Mouse (Mus musculus): ENCODE results near the gene C1qtnf6.
A peak's percentile ranks its signal among the peaks of the same experiment; 100 is the strongest.

Gene C1qtnf6

DNA sequence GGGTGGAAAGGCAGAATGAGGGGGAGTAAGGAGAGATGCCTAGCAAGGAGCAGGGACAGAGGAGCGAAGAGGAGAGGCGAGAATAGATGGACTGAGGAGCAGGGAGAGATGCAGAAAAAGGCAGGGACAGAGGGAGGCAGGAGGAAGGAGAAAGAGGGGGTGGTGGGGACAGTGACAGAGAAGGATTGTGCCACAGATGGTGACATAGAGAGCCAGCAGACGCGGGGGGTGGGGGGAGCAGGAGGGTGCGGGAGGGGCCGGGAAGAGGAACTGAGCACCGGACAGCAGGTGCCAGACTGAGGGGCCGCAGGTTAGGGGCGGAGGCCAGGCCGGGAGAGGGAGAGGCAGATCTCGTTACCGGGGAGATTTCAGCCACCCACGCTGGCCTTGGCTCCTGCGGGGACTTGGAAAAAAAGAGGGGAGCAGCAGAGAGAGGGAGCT is 13.4 kb upstream of the C1qtnf6 start, which contains the start of gene Sstr3:
Gene Sstr3, minus strand, starts transcription at position 125 of the 441 bp plus-strand sequence.
- no peak for DNase-seq (ENCODE audit: low spot score)

DNA sequence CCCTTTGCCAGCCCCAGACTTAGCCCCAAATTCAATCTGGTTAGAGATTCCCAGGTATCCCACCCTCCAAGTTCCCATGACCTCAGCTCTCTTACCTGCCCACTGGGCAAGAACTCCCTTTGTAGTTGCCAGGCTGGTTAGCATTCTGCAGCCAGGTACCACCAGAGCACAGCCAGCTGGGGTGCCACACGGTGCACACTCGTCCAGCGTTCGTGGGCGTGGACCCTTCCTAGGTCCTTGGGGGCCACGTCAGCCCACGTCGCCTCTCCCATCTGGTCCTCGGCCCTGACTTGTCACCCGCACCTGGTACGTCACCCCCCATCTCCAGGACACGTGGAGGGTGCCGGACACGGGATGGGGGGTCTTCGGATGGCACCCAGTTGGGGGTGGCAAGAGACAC is 12.8 kb upstream of the C1qtnf6 start:
- no peak for DNase-seq (ENCODE audit: low spot score)

DNA sequence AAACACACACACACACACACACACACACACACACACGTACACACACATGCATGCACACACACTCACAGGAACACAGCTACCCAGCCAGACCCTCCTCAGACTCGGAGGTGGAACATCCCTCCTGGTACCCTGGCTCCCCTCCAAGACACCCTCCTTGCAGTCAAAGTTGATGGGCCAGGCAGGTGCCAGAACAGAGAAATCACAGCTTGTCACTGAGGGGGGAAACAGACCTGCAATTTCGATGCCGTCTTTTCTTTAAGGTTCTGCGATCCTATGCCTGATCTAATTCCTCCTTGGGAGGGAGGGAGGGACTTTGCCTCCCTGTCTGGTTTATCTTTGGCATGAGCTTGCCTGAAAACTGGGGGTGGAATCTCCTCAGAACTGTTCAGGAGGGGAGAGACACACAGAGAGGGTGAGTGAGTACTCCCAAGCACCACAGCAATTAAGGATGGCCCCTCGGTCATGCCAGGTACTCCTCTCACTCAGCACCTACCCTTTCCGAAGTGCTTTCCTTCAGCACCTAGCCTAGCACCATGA is 11.6 kb upstream of the C1qtnf6 start:
- no peak for DNase-seq (ENCODE audit: low spot score)

DNA sequence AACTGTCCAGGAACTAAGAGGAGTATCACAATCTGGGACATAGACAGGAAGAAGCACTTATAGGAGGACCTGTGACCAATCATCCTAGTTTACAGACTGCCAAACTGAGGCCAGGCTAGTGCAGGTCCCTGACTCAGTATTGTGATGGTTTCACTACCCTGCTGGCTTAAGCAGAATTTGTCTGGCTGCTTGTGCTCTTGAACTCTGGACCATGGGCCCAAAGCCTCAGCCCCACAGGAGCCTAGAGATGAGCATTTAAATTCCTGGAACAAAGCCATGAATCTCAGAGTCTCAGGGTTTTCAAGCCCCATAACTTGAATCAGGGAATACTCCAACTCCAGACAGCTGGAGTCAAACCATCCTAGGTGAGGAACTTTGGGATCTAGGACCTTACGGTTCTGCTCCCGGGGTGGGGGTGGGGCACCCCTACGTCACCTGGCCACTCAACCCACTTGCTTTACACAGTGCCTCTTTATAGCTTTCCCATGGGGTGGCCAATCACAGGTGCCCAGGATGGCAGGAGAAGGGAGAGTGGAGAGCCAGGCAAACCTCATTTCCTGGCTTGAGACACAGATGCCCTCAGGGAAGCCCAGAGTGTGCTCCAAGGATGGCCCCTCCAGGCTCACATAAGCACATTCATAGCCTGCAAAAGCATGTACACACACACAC is 11.0 kb upstream of the C1qtnf6 start:
- DNase-seq (ENCODE audit: low spot score): no peak

DNA sequence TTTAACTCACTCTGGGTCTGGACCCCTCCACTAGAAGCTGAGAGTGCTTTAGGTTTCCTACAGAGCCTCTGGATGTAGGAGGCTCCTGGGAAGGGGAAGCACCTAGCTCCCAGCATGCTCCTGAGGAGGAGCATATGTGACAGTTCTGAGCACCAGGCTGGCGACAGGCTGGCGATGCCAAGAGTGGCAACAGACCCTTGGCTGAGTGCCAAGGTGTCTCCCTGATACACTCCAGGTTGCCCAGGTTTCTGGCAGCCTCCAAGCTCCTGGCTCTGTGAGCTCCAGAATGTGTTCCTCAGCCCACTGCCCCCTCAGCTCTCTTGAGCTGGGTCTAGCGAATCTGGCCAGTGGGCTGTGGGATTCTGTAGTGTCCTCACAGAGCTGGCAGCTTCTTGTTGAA is 10.4 kb upstream of the C1qtnf6 start:
- DNase-seq (ENCODE audit: low spot score): no peak

DNA sequence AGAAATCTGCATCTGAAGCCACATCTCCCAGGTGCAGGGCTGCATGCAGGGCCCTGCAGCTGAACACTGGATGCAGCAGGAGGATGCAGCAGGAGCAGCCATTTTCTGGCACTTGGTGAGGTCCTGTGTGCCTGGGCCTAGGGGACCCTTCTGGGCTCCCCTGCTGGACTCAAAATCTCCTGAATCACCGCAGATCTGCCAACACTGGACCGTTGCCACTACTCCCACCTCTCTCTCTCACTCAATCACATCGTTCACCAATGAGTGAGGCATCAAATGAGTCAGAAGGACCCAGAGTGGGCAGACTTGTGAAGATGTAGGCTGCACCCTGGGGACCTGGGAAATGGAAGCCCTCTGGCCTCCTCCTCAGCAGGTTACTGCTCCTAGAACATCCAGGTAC is 9.8 kb upstream of the C1qtnf6 start:
- DNase-seq (ENCODE audit: low spot score): no peak

DNA sequence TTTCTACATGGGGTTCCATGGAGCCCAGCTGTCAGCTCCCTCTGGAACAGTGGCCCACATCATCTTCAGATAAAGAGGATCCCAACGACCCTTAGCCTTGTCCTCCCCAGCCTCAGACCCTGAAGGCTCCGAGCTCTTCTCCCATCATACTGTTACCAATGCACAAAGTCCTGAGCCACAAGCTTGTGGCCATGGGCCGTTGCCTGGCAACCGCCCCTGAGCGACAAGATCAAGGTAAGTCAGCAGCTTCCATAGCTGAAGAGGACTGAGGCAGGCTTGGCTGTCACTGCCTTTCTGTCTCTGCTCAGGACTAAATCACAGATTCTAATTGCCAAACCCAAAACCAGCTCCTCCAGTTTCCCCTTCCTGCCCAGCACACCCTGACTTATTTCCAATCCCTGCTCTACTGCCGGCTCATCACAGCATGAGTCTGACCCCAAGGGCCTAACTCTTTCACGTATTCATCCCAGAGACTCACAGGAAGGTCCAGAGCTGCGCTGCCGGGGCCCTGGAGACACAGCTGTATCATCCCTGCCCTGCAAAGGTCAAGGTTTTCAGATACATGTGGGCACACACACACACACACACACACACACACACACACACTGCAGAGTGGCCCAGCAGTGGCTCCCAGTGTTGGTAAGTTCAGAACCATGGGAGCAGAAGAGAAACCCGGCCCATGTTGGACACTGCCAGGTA is 4.7 kb upstream of the C1qtnf6 start:
- no peak for DNase-seq (ENCODE audit: low spot score)

DNA sequence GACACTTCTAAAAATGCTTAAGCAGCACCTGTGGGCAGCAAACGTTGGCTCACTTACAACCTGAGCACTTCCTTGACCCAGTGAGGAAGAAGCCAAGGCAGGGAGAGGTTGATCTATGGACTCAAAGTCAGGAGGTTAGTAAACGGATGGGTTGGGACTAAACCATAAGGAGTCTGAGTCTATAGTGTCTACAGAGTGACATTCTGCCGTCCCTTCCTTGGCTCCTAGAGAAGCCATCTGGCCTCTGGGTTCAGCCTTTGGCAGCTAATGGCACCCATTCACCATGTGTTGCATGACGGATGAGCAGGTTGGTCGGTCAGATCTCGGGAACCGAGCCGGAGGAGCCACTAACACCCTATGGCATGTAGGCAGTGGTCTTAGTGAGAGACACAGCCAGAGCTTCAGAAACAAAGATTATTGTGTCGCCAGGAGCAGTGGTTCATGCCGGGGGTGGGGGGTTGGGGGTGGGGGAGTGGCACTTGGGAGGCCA is 2.2 kb upstream of the C1qtnf6 start:
- no peak for DNase-seq (ENCODE audit: low spot score)

DNA sequence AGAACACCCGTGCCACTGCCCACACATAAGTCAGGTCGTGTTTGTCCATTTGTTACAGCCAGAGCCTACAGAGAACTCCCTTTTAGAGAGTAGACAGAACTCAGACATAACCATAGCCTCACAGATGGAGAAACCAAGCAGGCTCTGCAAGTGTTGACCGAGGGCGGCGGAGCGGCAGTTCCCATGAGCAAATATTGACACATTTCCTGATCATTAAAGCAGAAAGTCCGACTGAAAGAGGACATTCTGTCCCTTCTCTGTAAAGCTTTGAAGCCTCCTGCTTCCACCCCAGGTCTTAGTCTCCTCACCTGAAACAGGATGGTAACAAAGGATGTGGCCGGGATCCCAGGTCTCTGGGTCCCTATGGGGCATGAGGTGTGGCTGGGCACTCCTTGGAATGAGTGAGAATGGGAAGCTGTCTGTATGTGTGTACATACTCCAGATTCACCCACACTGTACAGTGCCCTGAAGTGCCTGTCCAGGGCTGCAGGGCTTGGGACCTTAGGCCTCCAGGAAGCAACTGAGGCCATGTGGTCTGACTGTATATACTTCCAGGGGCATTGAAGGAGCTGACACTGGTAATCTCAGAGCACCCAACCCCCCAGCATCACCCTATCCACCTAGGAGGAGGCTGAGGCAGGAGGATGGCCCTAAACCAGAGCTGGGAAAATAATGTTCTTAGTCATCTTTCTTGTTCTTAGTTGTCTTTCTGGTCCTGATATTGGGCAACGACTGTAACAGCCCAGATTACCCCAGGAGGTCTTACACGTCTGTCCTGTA is 1.5 kb upstream of the C1qtnf6 start:
- no peak for DNase-seq (ENCODE audit: low spot score)

DNA sequence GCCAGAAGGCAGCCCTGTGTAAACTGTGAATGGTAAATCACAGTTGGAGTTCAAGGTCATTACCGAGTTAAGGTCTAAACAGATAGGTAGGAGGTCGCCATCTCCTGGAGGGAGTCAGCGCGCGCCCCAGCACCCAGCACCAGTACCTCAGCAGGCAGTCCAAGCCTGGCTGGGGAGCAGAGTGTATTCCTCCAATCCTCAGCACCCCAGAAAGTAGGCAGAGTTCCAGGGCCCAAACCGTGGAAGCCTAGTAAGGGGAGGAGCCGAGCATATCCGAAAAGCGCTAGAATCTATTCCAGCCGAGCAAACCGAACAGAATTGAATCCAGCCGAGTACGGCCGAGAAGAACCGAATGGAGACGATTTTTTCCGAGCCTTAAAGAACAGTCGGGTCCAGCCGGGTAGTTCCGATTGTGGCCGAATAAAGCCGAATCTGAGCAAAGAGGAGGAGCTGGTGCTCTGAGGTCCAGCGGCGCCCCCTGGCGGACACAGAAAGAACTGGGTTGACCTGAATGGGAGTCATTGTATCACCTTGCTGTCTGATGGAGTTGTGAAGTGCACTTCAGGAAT is 769 bp upstream of the C1qtnf6 start:
- DNase-seq (ENCODE audit: low spot score): peak; percentile 99

DNA sequence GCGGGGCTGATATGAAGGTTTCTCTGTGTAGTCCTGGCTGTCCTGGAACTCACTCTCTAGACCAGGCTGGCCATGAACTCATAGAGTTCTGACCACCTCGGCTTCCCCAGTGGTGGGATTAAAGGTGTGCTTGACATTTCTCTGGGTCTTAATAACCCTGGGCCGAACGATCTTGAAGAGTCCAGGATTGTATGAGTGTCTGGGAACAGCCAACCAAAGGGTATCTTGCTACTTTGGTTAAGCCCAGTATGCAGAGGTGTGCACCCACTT is 170 bp upstream of the C1qtnf6 start:
- no peak for DNase-seq (ENCODE audit: low spot score)

DNA sequence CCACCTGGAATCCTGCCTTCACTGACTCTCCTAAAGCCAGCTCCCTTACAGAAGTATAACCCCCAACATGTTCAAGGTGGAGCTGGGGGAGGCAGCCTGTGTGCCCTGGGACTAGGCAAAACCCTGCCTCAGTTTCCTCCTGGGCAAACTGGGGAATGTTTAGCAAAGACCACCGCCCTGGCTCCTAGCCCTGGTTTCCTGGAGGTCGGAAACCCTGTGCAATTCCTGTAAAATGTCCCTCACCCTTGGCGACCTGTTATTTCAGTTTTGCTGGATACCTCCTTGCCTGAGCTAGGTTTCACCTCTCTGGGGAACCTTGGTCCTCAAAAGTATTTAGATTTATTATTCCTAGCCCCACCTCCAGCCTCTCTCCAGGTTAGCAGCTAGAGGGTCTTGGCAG is 1.1 kb downstream of the C1qtnf6 start:
- no peak for DNase-seq (ENCODE audit: low spot score)

DNA sequence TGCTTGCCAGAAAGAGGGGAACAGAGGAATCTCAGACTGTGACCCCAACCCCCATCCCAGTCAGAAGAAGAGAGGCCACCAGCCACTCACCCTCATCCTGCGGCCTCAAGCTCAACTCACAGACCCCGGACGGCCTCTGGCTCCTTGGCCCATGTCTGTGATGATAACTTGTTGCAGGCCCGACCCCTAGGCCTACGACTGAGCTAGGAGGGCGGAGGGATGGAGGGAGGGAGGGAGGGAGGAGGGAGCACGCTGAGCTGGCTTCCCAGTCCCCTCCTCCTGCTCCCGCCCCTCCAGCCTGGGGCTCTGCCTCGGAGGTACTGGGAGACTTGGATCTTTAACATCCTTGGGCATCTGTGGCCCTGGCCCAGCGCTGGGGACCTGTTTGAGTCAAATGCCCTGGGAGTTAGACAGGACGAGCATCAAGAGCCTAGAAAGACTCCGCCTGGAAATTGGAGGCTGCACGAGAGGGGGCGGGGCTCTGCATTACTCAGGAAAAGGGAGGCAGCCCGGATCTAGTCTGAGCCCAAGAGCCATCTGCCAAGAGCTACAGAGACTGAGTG is 1.7 kb downstream of the C1qtnf6 start:
- peak; percentile 65 for DNase-seq (ENCODE audit: low spot score)

DNA sequence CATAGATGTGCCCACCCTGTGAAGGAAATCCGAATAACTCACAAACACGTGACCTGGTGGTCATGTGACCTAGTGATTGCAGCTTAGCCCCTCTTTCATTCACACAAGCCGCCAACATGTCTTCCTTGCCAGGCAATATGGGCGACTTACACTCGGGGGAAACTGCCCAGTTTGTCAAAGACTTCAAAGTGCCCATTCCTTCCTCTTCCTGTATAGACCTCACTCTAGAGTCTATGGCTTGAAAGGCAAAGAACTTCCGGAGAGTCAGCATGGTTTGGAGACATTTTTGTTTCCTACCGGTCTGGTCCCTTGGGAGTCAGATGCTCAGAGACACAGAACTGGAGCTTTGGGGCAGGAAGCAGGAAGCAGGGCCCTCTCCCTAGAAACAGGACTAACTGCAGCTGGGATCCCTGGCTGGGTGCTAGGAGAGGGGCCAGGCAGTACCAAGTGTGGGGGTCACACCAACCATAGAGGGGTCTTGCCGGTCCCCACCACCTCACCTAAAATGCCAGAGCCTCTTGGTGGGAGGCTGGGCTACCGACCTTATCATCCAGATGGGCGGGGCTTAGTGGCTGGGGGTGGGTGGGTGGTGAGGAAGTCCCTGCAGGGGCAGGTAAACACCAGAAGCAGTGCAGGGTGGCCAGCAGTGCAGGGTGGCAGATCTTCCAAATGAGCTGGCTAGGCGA is 2.3 kb downstream of the C1qtnf6 start:
- no peak for DNase-seq (ENCODE audit: low spot score)

DNA sequence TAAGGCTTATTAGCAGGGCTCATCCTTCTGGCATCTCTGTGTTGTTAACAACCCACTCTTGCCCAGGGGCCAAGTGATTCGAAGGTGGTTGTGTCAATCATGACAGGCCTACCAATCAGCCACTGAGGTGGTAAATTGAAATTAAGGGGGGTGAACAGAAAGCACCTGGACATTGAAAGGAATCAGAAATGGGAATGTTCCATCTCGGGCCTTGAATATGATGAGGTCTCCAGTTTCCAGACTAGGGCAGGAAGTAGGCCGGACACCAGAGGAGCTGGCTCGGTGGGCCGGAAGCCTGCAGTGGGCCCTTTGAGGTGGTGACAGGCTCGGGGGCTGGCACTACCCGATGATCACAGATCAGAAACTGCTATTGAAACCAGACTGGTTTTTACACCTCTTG is 3.2 kb downstream of the C1qtnf6 start:
- DNase-seq (ENCODE audit: low spot score): peak; percentile 58

DNA sequence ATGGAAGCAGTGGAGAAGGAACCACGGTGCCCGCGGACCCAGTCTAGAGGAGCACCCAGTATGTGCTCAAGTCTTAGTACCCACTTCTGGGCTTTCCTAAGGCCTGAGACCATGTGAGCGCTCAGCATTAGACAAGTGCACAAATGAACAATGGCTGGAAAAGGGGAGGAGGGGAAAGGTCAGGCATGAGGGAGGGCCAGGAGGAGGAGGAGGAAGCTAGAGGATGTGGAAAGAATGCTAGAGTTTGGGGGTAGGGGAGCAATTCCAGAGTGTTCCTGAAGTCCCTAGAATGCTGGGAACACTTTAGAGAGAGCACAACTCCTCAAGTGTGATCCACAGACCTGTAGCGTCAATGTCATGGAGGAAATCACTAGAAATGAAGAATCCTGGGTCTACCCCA is 7.1 kb downstream of the C1qtnf6 start:
- no peak for DNase-seq (ENCODE audit: low spot score)

DNA sequence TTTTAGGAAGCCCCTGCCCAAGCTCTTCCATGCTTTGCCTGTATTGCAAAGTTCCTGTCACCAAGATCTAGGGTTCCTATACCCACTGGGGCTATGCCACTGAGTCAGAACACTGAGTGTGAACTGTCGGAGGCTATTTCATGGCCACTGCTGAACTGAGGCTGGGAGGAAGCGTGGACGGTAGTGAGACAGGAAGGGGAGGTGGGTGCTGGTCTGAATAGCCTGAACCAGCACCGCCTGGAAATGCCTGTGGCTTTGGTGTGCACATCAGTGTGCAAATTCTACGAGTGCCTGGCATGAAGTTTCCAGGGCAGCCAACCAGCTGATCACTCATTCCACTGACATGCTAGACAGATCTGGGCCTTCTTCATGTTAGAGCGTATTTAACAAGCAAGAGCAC is 9.3 kb downstream of the C1qtnf6 start:
- no peak for DNase-seq (ENCODE audit: low spot score)

DNA sequence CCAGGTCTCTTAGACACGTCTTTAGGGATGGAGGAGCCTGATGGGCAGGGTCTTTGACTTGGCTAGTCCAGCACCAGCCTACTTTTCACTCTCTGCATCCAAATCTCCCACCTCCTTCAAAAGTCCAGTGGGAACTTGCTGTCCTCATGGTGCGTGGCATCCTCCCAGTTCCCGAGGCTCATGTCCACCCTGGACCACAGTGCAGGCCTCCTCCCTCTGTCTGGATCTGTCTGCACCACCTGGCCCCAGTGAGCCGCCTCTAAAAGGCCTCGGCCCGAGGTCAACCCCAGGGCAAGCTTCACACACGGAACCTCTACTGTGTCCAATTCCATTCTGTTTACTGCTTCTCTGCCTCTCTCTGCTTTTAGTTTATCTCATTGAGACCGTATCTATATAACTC is 9.9 kb downstream of the C1qtnf6 start:
- no peak for DNase-seq (ENCODE audit: low spot score)

DNA sequence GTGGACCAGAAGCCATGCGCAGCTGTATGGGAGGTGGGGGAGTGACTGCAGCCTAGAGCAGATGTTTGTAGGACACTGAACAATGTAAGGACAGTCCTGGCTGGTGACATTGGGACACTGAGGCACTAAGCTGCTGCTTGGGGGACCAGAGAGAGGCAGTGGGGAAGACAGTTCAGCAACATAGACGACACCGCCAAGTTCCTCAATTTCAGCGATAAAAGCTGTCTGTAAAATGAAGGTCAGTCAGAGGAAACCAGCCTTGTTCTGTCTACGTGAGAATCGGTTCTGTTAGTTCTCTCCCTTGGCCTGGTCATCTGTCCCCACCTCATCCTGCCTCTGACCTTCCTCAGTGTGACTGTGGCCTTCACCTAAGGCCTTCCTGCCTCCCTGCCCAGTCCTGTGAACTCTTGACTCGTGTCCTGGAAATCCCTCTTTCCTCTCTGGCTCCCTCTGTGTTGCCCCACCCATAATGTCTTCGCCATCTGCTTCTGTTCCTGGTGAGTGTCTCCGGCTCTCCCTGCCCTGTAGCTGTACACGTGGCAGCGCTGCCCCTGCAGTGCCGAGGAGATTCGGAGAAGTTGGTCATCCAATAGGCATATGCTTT is 11.0 kb downstream of the C1qtnf6 start:
- no peak for DNase-seq (ENCODE audit: low spot score)

DNA sequence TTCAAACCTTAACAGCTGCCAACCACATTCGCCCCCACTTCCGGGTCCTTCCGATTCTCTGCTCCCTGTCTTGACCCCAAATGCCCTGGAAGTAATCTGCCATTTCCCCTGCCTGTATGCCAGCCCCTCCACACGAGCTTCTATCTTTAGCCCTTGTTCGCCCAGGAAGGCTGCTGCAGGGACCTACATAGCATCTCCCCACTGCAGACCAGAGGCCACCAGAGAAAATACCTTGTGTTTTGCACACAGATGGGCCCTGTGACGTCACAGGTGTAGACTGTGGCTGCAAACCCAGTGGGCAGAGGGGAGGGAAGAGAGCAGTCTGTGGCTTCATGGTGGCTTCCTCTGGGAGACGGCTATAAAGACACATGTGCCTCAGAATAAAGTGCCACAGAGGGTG is 13.0 kb downstream of the C1qtnf6 start:
- no peak for DNase-seq (ENCODE audit: low spot score)

DNA sequence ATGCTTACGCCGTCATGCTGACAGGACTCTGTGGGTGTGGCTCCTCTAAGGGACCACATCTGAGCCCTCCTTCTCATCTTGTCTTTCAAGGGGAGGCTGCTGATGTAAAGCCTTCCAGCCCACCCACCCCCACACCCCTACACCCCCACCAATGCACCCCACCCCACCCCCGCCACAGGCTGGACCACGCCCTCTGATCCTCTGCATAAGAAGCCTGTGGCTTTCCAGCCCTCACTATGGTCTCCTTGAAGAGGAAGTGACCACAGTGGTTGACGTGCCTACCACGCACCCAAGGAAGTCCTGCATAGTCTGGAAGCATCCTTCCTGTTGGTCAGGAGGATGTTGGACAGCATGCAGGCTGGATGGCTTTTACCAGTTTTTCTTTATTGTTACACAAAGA is 15.5 kb downstream of the C1qtnf6 start:
- no peak for DNase-seq (ENCODE audit: low spot score)

Measured in layer of hippocampus, adult 9-10 months (tissue).